Mouse (Mus musculus): ENCODE results near the gene Hjurp. TPM values are rescaled to one million over a fixed set of nuclear protein-coding genes. Genes with fewer than 3 reads are reported as not detected.
A peak's percentile ranks its signal among the peaks of the same experiment; 100 is the strongest.

Hjurp gene
- polyA plus RNA-seq, 1 experiment from 2014 or later, result 141 TPM

GRCm38 (mm10) chr1:88213766-88214461 lies 63.5 kb downstream of the Hjurp start:
- Histone ChIP-seq H3K4me3 (ENCODE audit: low read depth, low read length) (no peak overlapping the region), H3K9me3 (ENCODE audit: control insufficient read depth, low read length) (peaks cover 61% of the 10 kb centered on the region), H3K27ac (ENCODE audit: low read depth, low read length) (no peak overlapping the region), H3K4me1 (ENCODE audit: control insufficient read depth, insufficient read depth, low read length) (no peaks in the 10 kb centered on the region), H3K9ac (ENCODE audit: low read length) (no peak overlapping the region), H3K4me2 (ENCODE audit: low read depth) (no peak overlapping the region), H3K27me3 (ENCODE audit: control insufficient read depth, insufficient read depth, low read length) (no peaks in the 10 kb centered on the region), H3K36me3 (ENCODE audit: control insufficient read depth, insufficient read depth, low read length) (no peaks in the 10 kb centered on the region)
- DNase-seq (ENCODE audit: low spot score) (peak; percentile 14), ATAC-seq (ENCODE audit: insufficient read depth, low FRiP score, low TSS enrichment) (no peak)
- 82% methylated on average over 2 of the region's 2 CpGs for WGBS

DNA sequence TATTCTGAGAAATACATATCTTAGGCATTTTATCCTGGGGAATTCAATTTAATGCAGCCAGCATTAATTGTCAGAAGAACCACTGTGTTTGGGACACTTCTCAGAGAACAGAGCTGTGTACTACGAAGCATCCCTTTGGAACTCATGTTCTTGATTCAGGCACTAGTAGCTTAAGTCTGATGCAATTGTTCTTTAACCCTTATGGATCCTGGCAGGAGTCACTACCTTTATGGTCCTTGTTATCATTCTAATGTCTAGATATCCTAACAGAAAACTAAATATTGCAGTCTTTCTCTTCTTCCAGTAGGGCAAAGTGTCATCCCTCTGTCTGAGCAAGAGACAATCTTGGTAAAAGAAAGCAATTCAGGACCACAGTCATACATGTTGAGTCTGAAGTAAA lies 64.4 kb downstream of the Hjurp start:
- DNase-seq (ENCODE audit: low spot score) (no peak), ATAC-seq (ENCODE audit: insufficient read depth, low FRiP score, low TSS enrichment) (no peak)
- H3K4me1 ChIP-seq (ENCODE audit: control insufficient read depth, insufficient read depth, low read length), result no peaks in the 10 kb centered on the region
- H3K4me3 ChIP-seq (ENCODE audit: low read depth, low read length), result no peak overlapping the region
- no peak overlapping the region for H3K9ac ChIP-seq (ENCODE audit: low read length)
- H3K4me2 ChIP-seq (ENCODE audit: low read depth), result no peak overlapping the region
- H3K27ac ChIP-seq (ENCODE audit: low read depth, low read length), result no peak overlapping the region
- H3K36me3 ChIP-seq (ENCODE audit: control insufficient read depth, insufficient read depth, low read length), result no peaks in the 10 kb centered on the region
- no peaks in the 10 kb centered on the region for H3K27me3 ChIP-seq (ENCODE audit: control insufficient read depth, insufficient read depth, low read length)
- H3K9me3 ChIP-seq (ENCODE audit: control insufficient read depth, low read length), result peaks cover 61% of the 10 kb centered on the region
- 75% methylated on average over 1 of the region's 1 CpGs for WGBS

Other genes with a start within 250 kb of the Hjurp start
- not detected in 2 replicates for gene Ugt1a10, start 222.2 kb downstream of the Hjurp start, polyA plus RNA-seq (2014; fragmentation: Nextera tagmentation; extraction: Ambion mirVana)
- gene Ugt1a9, start 206.8 kb downstream of the Hjurp start, polyA plus RNA-seq (2014; fragmentation: Nextera tagmentation; extraction: Ambion mirVana), result not detected in 2 replicates
- gene Ugt1a8, start 189.8 kb downstream of the Hjurp start, polyA plus RNA-seq (2014; fragmentation: Nextera tagmentation; extraction: Ambion mirVana), result not detected in 2 replicates
- 0.54 and 0.65 TPM in 2 replicates for gene Ugt1a7c, start 182.6 kb downstream of the Hjurp start, polyA plus RNA-seq (2014; fragmentation: Nextera tagmentation; extraction: Ambion mirVana)
- not detected in 2 replicates for gene Ugt1a6b, start 174.4 kb downstream of the Hjurp start, polyA plus RNA-seq (2014; fragmentation: Nextera tagmentation; extraction: Ambion mirVana)
- 0.18 TPM in 1 of 2 replicates, not detected in the other for gene Ugt1a6a, start 142.8 kb downstream of the Hjurp start, polyA plus RNA-seq (2014; fragmentation: Nextera tagmentation; extraction: Ambion mirVana)
- not detected in 2 replicates for gene Ugt1a5, start 111.6 kb downstream of the Hjurp start, polyA plus RNA-seq (2014; fragmentation: Nextera tagmentation; extraction: Ambion mirVana)
- gene Ugt1a2, start 77.0 kb downstream of the Hjurp start, polyA plus RNA-seq (2014; fragmentation: Nextera tagmentation; extraction: Ambion mirVana), result not detected in 2 replicates
- 13.6 and 14.8 TPM in 2 replicates for gene Dnajb3, start 71.9 kb downstream of the Hjurp start, polyA plus RNA-seq (2014; fragmentation: Nextera tagmentation; extraction: Ambion mirVana)
- gene Ugt1a1, start 65.7 kb downstream of the Hjurp start, polyA plus RNA-seq (2014; fragmentation: Nextera tagmentation; extraction: Ambion mirVana), result not detected in 2 replicates
- 1.3 and 1.4 TPM in 2 replicates for gene Mroh2a, start 50.6 kb downstream of the Hjurp start, polyA plus RNA-seq (2014; fragmentation: Nextera tagmentation; extraction: Ambion mirVana)
- gene Trpm8, start within 50 bp of the Hjurp start, polyA plus RNA-seq (2014; fragmentation: Nextera tagmentation; extraction: Ambion mirVana), result not detected in 2 replicates
- gene Spp2, start 129.3 kb upstream of the Hjurp start, polyA plus RNA-seq (2014; fragmentation: Nextera tagmentation; extraction: Ambion mirVana), result not detected in 2 replicates
- not detected in 2 replicates for gene Glrp1, start 232.4 kb upstream of the Hjurp start, polyA plus RNA-seq (2014; fragmentation: Nextera tagmentation; extraction: Ambion mirVana)